Mouse (Mus musculus): ENCODE measurements around the gene Ppp1r27.
A peak's percentile ranks its signal among the peaks of the same experiment; 100 is the strongest.
"Not testable (repeated sequence)": the region's sequence is repeated elsewhere in the genome, so short reads cannot be mapped to it uniquely, and the experiment has no call there.

Gene Ppp1r27

DNA sequence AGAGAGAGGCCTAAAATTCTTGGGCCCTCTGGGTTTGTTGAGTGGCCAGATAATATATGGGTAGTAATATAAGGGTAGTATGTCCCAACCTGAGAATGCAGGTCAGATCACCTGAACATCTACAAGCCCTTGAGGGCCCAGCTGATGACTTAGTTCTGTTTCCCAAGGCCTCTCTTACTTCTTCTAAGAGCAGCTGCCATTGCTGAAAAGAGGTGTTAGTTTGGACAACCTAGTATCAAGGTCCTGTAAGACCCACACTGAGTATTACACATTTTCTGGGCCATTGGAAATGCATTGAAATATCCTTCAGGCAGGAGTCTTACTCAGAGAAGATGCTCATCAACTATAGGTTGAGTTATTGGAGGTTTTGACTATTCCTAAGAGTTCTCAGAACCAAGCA is 25.0 kb upstream of the Ppp1r27 start:
- DNase-seq (ENCODE audit: low spot score in 2 of 2): no peak

DNA sequence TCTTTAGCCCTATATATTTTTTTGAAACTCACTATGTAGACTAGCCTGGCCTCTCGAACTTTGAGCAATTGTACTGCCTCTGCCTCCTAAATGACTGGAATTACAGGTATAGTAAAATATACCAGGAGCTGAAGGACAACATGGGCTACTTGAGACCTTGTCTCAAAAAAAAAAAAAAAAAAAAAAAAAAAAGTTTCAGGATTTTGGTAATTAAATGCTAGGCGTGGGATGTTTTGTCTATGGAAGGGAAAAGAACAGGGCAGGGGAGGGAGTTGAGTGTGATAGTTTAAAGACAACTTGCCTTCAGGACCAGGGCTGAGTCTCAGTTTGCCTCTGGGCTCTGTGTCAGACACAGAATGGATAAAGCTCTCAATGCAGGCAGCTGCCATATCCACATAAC is 24.1 kb upstream of the Ppp1r27 start:
- no peak for DNase-seq (ENCODE audit: low spot score in 2 of 2)

GRCm38 (mm10) chr11:120574278-120574600 is 23.3 kb upstream of the Ppp1r27 start:
- DNase-seq (ENCODE audit: low spot score in 2 of 2): no peak

DNA sequence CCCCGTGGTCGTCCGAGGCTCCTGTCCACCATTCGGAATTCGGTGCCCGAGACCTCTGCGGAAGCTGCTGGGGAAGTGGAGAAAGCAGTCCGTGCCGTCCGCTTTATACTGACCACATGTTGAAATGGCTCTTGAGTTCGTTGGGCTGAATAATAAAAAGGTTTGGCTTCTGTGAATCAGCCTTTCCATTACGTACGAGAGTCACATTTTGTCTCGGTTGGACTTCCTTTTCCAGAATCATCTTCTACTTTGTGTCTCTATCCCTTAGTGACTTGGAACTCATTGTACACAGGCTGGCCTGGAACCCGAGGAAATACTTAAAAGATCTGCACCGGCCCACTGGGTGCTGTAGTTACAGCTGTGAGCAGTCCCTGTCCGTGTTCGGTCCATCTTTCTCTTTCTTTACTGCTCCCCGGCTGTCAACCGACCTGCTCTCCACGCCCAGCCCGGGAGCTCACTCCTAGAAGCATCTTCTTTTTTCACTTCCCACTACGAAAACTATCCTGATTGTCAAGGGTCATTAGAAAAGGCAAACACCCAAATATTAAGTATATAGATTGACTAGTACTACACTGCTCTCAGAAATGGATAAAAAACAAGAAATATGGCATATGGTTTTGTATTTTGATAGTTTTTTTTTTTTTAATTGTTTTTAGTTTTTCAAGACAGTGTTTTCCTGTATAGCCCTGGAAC is 22.8 kb upstream of the Ppp1r27 start:
- DNase-seq (ENCODE audit: low spot score in 2 of 2): no peak

DNA sequence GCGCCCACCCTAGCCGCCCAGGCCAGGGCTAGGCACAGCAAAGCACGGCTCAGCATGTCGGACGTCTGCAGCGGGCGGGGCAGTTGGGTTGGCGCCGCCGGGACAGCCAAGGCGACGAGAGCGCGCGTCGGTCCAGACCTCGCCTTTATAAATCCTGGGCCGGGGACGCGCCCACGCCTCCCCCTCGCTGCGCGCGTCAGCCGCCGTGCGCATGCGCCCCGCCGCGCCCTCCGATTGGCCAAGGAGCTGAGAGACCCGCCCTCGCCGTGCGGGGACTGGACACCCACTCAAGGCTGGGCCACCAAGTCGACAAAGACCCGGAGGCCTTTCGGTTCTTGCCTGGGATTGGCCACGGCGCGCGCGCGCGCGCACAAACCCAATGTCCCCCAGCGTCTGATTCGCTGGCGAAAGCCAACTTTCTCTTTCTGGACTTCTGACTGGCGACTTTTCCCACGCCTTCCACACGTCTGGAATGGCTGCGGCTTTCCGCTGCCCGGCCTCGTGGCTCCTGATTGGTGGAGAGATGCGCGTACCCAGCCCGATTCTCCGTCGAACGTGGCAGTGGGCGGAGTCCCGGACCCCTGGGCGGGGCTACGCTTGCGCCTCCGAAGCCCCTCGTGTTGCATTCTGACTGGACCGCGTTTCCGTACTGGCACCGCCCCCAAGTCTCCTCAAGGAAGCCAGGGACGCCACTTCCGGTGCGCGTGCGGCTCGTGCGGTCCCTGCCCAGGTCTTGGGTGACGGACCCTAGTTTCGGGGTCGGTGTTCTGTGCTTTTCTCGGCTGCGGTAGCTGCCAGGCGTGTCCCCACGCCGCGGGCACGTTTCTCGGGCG is 22.0 kb upstream of the Ppp1r27 start, which contains the start of gene P4hb:
TSS of gene P4hb (minus strand) at position 502 of the 833 bp plus-strand sequence.
- DNase-seq (ENCODE audit: low spot score in 2 of 2): peak; percentile 99 to 100

DNA sequence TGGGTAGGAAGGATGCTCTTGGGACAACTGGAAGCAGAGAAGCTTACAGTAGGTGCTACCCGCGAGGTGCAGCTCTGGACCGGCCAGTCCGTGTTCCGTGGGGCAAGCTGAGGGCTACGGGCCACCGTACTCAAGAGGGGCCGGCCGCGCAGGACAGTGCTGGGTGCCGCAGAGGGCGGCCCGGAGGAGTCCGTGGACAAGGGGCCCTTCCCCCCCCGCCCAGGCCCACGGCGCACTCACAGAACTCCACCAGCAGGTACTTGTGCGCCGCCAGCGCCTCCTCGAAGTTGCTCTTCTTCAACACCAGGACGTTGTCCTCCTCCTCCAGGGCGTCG is 21.5 kb upstream of the Ppp1r27 start:
- no peak for DNase-seq (ENCODE audit: low spot score in 2 of 2)

DNA sequence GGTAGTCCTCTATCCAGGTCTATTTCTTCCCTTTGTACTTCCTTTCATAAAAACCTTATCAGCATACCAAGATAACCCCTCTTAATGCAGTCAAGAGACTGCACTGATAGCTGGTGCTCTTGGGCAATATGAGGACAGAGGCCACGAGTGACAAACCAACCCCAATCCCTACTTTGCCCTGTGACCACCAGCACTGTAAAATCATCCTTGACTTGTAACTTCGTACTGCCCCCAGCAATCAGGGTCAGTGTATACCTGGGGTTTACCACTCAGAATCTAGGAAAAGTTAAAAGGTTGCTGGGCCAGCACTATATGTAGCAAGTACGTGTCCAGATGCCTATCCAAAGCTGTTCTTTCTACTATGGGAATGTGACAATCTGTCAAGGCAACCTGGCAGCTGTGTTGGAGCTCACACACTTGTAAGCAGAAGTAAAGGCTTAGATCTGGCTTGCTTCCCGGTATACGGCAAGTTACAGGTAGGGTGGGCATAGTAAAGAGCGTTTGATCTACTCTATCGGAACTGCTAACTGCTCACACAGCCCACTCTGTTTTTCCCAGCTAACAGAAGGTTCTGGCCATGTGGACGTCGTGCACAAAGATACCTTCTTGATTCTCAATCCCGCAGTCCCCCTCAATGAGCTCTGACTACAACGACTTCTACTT is 21.0 kb upstream of the Ppp1r27 start:
- DNase-seq (ENCODE audit: low spot score in 2 of 2): no peak

- DNase-seq (ENCODE audit: low spot score in 2 of 2): no peak
These were observed 20.2 kb upstream of the Ppp1r27 start for GRCm38 (mm10) chr11:120571122-120571521.

DNA sequence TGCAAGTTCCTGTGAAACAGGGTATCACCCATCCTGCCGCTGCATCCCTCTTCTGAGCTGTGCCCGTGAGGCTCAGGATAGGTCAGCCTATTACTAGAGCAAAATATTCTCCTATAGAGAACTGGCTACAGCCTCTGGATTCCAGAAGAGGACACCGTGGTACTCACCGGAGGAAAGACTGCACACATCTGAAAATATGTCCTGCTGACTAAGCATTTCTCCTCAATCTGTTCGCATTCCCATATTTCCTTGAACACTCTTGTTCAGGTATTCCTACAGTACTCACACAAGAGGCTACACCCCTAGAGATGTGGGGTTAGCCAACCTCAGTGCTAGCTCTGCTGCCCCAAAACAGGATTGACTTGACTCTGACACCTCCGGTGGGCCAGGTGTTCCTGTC is 17.4 kb upstream of the Ppp1r27 start:
- no peak for DNase-seq (ENCODE audit: low spot score in 2 of 2)

GRCm38 (mm10) chr11:120565114-120565513 is 14.2 kb upstream of the Ppp1r27 start:
- no peak for DNase-seq (ENCODE audit: low spot score in 2 of 2)

DNA sequence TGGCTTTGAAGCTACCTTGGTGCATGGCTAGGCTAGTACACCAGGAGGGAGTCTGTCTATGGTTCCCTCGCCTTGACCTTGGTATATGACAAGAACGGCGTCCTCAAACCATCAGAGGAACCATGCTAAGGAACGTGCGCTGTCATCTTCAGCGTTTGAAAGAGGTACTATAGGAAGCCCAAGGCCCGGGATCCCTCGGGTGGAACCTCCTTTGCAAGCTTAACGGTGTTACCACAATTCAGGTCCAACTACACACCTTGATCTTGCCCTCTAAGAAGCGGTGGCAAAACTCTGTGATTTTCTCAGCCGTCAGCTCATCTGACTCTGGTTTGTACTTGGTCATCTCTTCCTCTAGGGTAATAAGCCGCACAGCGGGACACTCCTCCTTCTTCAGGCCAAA is 12.0 kb upstream of the Ppp1r27 start:
- peak in 1 of 2 experiments; percentile 57 for DNase-seq (ENCODE audit: low spot score in 2 of 2)

GRCm38 (mm10) chr11:120560952-120561728 is 10.2 kb upstream of the Ppp1r27 start:
- no peak for DNase-seq (ENCODE audit: low spot score in 2 of 2)

DNA sequence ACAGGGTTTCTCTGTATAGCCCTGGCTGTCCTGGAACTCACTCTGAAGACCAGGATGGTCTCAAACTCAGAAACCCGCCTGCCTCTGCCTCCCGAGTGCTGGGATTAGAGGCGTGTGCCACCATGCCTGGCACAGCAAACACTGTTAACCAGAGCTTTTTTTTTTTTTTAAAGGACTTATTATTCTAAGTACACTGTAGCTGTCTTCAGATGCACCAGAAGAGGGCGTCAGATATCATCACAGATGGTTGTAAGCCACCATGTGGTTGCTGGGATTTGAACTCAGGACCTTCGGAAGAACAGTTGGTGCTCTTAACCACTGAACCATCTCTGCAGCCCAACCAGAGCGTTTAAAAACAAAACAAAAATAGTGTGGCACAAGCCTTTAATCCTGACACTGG is 7.9 kb upstream of the Ppp1r27 start:
- DNase-seq (ENCODE audit: low spot score in 2 of 2): not testable (repeated sequence)

GRCm38 (mm10) chr11:120555260-120555659 is 4.3 kb upstream of the Ppp1r27 start:
- no peak for DNase-seq (ENCODE audit: low spot score in 2 of 2)

DNA sequence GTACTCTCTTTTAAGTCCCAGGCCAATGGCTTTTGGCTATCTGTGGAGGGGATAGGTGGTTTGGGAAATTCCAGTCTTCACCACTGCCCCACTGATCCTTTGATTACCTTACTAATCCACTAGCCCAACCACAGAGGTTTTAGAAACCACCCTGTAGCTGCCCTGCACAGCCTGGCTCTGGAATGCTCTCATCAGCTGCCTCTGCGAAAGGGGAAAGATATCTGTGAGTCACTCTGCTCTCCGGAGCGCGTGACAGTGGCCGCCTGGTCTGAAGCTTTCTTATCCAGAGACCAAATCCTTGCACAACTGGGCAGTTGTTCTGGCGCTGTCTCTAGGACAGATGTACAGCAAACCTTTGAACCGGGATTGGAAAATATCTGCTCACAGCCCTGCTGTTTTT is 3.9 kb upstream of the Ppp1r27 start:
- no peak for DNase-seq (ENCODE audit: low spot score in 2 of 2)

- DNase-seq (ENCODE audit: low spot score in 2 of 2): no peak
These were observed 1.8 kb upstream of the Ppp1r27 start for GRCm38 (mm10) chr11:120552736-120553135.

DNA sequence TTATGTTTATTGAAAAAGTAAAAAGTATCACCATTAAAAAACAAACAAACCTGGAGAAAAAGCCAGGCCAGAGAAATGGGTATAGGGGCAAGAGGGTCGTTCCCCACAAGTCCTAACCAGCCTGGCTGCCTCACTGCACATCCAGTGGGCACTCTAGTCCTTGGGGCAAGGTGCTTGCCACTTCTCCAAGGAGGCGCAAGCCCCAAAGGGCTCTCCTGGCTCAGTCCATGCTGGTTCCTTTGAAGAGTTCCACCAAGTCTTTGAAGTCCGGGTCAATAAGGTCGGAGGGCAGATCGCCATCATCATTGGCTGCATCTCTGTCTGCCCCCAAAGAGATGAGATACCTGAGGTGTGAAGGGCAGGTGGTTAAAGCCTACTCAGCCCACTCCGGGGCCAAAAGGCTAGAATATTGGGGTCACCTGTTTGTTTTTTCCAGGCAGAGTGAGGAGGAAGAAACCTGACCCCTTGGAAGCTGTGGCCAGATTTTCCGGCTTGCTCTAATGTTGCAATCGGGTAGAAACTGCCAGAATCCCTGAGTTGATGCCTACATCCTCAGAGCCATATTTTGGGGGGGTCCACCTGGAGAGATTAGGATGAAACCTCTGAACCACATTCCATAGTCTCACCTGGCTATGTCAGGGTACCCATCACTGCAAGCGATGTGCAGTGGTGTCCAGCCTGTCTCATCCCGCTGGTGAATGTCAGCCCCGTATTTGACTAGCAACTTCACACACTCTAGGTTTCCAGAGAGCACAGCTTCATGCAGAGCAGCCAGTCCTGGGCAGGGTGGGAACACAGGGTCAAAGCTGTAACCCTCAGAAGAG is 734 bp downstream of the Ppp1r27 start:
- DNase-seq (ENCODE audit: low spot score in 2 of 2): peak in 1 of 2 experiments; percentile 63

DNA sequence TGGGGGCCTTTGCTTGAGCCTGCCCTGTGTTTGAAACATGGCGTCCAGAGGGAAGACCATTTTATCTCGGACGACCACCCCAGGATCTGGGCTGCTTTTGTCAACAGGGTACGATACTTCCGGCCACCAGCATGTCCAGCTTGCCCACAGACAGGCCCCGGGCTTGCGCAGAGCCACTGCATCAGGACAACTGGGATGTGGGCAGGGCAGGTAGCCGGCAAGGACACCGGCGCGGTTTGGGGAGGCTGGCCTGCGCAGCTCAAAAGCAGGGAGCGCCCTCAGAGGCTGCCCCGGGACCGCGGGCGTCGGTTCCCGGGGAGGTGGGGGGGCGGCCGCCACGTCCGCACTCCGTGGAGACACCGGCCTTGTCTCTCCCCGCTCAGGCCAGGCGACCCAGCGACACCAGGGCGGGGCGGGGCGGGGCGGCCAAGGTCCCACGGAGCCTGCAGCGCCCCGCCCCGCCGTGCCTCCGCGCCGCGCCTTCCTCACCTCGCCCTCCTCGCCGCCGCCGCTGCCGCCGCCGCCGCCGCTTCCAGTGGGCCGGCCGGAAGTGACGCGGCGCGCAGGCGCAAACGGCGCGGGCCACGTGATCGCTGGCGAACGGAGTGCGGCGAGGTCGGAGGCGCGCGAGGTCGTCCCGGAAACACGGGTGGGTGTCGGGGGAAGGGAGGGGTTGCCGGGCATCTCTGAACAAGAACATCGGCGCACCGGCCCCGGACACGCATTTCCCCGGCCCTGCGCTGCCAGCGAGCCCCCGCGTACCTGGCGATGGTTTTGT is 1.6 kb downstream of the Ppp1r27 start, which contains the start of gene Mcrip1:
TSS of gene Mcrip1 (minus strand) at position 560 of the 778 bp plus-strand sequence.
- peak; percentile 92 to 98 for DNase-seq (ENCODE audit: low spot score in 2 of 2)

DNA sequence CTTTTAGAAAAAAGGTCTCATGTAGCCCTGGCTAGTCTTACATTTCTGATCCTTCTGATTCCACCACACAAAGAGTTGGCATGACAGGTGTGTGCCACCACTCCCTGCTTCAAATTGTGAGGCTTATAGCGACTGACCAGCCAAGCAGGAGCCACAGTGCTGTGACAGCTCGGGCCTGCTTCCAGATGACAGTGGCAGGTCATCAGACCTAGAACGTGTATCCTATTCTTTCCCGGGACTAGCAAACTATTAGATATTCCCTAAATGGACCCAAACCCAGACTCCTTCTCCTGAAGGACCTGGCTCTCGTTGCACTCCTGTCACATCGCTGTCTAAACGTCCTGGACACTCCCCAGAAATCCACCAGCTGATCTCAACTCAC is 2.2 kb downstream of the Ppp1r27 start:
- peak in 1 of 2 experiments; percentile 64 for DNase-seq (ENCODE audit: low spot score in 2 of 2)

- DNase-seq (ENCODE audit: low spot score in 2 of 2): peak in 1 of 2 experiments; percentile 58
These were observed 2.7 kb downstream of the Ppp1r27 start for GRCm38 (mm10) chr11:120548214-120548613.
